Mouse (Mus musculus) left cerebral cortex, postnatal 25 days (tissue): ENCODE measurements at regions not wholly inside any gene's neighbourhood (a gene's known extent, or its start where the extent isn't known, plus 50 kb on each side); places are given as distances from the start of the nearest gene placed in this dataset.
"Not testable (repeated sequence)": the region's sequence is repeated elsewhere in the genome, so short reads cannot be mapped to it uniquely, and the experiment has no call there.

Experiments
- DNase-seq, 2 experiments: peaks; one replicate each; pipeline ENCODE4 v3.0.0; 2022; ENCODE audit warnings: low spot score in 2 of 2, mixed read lengths in 1 of 2
- intact Hi-C: fragments of 180-260 bp; cut with DNase I; formaldehyde crosslinking; loops from one replicate; pipeline ENCODE4 v1.15.1; 2025

DNA sequence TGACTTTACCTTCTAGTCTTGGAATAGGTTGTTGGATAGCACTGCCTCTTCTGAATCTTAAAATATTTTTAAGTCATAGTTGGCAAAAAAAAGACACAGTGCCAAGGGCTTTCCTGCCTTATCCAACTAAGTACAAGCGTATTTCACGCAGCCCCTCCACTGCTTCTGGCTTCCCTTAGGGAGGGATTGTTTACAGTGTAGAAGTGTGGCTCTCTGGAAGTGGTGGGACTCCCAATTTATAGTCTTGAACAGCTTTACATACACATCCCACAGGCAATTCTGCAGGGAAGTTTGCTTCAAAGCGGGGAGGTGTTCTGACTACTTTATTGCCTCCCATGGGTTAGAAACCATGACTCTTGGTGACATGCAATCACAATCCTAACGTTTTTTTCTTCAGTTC is 310.9 kb upstream of the Ift57 start:
- intact Hi-C loops = no loop called here
- DNase-seq = peak in 1 of 2 experiments; percentile 21

DNA sequence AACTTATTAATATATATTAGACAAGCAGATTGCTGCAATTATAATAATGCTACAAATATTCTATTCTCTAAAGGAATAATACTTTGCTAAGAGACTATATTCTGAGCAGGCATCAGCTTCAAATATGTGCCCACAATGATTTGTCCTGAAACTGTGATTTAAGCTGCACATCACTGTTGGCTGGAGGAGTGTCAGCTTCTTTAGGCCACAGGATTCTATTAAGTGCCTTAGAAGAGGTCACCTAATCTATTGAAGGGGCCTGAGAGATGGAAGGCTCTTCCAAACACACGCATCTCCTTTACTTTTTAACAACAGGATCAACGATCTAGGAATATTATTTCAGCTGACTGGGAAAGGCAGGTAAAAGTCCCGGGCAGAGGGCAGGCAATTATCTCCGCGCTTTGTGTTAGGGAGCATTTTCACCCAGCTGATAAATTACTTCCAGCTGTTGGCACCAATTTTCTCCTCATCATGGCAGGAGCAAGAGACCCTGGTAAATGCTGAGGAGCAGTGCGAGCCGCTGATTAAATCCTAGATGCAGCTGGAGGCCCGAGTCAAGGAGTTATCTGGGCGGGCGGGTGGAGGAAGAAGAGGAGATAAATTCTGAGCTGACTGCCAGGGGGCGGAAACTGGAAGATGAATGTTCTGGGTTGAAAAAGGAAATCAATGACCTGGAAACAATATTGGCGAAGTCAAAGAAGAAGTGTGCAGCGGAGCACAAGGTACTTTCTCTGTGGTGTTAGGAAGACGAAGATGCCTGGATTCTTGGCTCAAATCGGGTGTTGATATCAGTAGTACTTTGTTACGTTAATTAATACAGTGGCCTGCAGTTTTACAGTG is 290.9 kb upstream of the Ift57 start:
- intact Hi-C loops = no loop called here
- no peak for DNase-seq

DNA sequence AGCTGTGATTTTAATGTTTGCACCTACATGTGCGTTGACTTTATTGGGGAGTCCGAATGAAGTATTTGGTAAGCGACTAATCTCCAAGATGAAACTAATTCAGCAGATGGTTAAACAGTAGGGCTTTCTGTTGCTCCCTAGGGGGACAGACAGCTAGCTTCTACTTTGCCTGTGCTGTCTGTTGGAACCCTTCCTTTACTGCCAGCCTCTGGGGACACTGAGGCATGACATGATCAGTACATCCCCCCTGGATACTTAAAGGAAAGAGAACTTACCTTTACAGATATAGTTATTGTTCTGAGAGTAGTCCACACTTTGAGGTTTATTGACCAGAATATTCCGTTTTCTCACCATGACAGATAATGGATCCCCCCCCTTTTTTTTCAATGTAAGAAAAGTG is 289.8 kb upstream of the Ift57 start:
- DNase-seq = no peak
- intact Hi-C loops = no loop called here

DNA sequence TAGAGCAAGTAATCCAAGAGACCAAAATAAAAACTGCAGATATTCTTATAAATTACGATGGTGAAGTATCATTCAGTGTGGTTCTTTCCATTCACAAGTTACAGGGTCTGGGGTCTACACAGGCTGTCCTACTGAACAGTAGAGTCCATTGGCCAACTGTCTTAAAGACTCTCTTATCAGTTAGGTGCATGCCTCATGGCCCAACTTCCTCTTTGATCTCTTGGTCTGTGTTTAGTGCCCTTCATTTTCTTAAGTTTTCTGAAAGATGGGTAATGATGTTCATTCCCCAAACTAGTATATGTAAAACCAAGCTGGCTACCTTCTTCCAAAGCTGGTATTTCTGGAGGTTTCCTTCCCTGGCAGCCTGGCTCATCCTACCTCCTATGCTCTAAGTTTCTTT is 268.7 kb upstream of the Ift57 start:
- intact Hi-C loops = no loop called here
- DNase-seq = no peak

DNA sequence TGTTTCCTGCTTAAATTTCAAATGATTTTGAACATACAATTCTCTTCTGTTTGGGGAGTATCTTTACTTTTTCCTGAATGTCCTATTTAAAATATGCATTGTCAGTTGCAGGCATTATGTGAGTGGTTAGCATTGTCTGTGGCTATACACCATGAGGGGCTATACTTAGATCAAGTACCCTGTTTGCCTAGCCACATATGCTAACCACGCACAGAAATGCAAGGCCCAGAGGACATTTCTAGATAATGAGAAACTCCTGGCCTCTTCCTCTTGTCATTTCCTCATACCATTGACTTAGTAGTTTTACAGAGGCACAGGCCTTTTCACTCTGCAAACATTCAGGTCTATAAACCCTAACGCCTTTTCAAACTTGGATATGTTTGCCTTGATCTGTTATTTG is 267.1 kb upstream of the Ift57 start:
- intact Hi-C loops = no loop called here
- no peak for DNase-seq

DNA sequence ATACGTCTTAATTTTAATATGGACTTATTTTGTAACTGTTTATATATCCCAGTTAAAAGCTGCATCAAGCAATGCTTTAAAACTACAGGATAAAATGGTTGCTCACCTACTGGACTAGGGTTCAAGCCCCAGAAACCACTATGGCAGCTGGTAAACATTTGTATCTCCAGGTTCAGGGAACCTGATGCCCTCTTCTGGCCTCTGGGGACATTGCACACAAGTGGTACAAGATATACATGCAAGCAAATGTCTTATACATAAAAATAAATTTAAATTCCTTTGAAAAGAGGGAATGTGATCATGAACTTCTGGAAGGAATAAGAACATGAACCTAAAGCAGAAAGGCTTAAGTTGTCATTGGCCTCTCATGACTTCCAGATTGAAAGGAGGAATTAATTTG is 257.8 kb upstream of the Ift57 start:
- intact Hi-C loops = no loop called here
- no peak for DNase-seq

DNA sequence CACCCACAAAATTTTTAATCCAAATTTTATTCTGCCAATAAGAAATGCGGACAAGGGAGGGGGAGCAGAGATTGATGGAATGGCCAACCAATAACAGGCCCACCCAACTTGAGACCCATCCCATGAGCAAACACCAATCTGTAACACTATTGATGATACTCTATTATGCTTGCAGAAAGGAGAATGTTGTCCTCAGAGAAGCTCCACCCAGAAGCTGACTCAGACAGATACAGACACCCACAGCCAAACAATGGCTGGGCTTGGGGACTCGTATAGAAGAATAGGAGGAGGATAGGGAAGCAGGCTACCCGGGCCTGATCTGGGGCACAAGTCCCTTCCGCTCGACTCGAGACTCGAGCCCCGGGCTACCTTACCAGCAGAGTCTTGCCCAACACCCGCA is 251.7 kb upstream of the Ift57 start:
- DNase-seq, intact Hi-C loops: not testable (repeated sequence)

DNA sequence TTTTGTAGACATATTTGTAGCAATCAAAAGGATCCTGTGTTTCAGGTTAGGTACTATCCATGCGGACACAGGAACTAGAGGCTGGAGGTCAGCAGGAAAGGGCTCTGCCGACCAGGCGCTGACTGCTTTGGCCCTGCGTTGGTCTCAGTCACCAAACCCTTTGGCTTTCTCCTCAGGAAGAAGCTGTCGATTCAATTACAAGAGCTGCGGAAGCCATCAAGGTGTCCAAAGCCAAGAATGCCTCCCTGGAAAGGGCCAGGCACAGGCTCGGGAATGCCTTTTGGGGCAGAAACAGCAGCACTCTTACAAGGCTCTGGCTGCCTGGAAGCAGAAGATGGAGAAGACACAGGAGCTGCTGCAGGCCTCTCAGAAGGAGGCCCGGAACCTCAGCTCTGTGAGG is 205.2 kb upstream of the Ift57 start:
- intact Hi-C loops = no loop called here
- no peak for DNase-seq

DNA sequence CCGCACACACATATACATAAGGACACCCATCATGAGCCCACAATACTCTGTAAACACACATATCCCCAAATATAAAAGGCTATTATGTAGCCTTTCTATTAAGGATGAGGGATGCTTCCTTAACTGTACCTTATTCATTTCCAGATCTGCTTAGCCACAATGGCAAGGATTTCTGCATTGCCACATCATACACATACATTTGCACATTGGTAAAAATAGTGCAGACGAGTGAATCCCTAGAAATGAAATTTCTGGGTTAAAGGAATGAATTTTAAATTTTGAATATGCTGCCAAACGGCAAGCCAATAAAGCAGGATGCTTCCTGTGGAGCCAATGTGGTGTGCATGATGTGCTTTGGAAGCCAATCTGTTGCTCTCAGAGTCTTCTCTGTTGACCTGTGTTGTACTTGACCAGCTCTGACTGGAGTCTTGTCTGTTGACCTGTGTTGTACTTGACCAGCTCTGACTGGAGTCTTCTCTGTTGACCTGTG is 201.5 kb upstream of the Ift57 start:
- intact Hi-C loops = no loop called here
- peak in 1 of 2 experiments; percentile 69 for DNase-seq

DNA sequence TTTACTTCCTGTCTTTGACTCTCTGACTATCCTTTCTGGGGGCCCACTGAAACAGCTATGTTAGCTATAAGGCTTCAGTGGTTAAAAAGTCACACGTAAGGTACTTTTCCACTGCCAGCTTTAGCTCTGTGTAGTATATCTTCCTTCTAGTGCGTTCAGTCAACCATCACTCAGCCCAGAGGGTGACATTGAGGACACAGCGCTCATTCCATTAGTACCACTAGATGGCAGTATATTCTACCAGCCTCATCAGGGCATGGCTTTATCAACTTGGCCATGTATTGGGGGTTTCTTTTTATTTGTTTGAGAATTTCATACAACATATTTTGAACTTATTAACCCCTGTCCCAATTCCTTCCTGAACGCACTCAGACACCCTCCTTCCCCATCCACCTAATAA is 198.2 kb upstream of the Ift57 start:
- intact Hi-C loops = loop anchor here (5.0 kb wide), 4 partner anchors 136 to 536 kb away; no protein-coding TSS in a partner anchor
- peak; percentile 40 to 62 for DNase-seq

DNA sequence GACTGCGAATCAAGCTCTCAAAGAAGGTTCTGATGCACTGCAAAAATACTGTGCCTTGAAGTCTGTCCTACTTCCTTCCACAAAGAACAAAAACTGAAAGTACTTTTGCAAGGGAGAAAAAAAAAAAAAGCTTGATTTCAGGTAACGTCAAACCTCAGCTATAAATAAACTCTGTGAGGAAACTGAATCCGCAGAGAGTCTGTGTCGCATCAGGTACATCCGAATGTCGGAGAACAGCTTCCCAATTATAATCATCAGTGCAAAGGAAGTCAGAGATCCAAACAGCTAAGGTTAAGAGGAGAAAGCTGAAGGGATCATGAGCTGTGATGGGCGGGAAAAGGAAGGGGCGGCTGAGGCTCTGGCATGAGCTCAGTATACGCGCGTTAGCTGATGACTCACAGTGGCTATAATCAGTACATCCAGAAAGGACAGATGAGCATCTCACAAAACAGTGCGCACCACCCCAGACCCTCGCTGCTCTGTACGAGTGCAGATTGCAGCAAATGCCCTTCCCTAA is 195.1 kb upstream of the Ift57 start:
- intact Hi-C loops = loop anchor here (5.0 kb wide), 4 partner anchors 133 to 533 kb away; no protein-coding TSS in a partner anchor
- DNase-seq = peak; percentile 51 to 81

DNA sequence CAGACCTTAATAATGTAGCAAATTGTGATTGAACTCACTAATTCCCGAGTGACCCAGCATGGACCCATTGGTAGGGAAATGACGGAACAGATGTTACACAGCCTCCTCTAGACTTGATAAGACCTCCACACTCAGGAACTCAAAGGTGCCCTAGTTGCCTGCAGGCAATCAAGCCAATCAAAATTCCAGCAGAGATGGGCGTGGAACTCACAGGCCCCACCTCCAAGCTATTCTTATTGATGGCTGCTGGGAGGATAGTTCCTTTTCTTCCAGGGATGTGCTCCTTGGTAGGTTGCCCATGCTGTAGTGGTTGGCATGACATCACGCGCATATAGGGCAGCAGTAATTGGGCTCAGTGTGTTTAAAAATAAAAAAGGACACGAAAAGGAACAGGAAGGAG is 194.4 kb upstream of the Ift57 start:
- intact Hi-C loops = loop anchor here (5.0 kb wide), 4 partner anchors 133 to 533 kb away; no protein-coding TSS in a partner anchor
- DNase-seq = peak in 1 of 2 experiments; percentile 42

DNA sequence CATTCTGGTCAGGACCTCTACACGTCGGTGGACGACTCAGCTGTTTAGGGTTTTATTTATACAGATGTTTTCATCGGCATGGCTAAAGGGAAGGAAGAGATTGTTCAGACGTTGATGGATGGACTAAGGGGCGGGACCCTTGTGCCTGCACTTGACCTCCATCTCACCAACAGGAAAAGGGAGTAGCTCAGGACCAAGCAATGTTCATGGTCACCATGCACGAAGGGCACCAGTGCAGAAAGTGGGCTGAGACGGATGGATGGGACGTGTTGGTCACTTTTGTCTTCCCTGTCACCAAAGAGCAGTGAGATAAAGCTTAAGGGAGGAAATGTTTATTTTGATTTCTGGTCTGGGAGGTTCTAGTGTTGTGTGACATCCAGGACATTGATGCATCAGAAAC is 193.8 kb upstream of the Ift57 start:
- no peak for DNase-seq
- intact Hi-C loops = no loop called here

DNA sequence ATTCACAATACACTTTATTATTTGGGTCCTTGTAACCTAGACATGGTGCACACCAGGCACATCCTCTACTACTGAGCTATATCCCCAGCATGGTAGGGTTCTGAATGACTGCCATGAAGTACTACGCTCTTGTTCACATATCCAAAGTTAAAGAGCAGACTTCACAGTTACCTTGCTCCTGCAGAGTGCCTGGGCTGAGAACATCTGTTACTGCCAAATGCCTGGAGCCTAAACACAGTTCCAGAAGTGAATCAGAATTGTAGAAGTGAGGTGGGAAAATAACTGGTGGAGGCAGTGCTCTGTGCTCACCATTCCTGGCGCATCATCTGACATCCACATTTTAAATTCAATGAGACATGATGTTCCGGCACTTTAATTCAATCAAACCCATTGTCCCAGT is 180.2 kb upstream of the Ift57 start:
- peak in 1 of 2 experiments; percentile 89 for DNase-seq
- intact Hi-C loops = no loop called here

DNA sequence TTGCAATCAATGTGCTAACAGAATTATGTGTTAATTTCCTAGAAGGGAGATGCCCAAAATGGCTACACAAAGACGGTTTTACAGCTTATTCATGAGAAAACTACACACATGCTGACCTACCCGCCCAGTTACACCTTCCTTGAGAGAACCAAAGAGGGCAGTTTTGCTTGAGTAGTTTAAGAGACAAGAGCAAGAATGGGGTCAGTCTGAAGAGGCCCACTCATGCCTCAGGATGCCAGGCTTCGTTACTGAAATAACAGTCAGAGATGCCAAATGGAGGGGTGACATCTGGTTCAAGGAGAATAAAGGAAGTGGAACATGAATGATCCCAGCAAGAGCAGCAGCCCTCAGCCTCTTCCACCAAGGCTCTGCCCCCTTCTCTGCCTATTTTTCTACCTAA is 178.6 kb upstream of the Ift57 start:
- no peak for DNase-seq
- intact Hi-C loops = no loop called here

DNA sequence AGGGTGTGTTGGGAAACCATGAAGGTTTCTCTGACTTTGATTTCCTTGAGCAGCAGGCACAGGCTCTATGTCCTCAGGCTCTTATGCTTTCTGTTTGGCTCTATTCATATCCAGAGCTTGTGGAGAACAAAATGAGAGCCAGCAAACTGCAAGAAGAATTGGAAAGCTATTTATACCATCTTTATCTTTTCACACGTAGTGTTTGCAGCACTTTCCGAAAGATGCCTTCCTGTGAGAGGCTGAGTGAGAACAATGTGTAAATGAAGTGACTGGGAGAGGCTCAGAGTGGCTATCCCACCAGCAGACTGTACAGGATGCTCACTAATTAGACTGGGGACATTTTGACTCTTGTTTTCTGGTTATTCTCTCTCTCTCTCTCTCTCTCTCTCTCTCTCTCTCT is 177.3 kb upstream of the Ift57 start:
- peak in 1 of 2 experiments; percentile 75 for DNase-seq
- intact Hi-C loops = no loop called here

DNA sequence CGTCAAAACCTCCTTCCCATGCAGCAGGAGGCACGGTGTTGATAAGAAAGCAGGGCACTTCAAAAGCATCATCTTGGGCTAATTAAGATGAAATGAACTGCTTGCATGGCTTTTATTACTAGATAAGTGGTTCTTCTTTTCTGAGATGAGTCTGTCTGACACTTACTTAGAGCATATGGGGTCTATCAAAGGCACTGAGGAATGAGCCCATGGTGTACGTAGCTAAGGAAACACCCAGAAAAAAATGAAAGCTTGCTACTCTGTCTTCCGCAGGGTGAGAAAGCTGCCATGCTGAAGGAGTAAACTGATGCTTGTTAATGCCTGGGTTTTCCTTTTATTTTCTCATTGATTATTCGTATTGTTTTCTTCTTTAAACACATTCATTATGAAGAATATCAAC is 176.5 kb upstream of the Ift57 start:
- intact Hi-C loops = no loop called here
- no peak for DNase-seq

DNA sequence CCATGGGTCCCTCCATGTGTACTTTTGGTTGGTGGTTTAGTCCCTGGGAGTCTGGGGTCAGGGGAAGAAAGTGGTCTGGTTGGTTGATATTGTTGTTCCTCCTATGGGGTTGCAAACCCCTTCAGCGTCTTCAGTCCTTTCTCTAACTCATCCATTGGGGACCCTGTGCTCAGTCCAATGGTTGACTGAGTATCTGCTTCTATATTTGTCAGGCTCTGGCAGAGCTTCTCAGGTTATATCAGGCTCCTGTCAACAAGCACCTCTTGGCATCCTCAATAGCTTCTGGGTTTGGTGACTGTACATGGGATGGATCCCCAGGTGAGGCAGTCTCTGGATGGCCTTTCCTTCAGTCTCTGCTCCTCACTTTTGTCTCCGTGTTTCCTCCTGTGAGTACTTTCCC is 170.4 kb upstream of the Ift57 start:
- DNase-seq, intact Hi-C loops: not testable (repeated sequence)

DNA sequence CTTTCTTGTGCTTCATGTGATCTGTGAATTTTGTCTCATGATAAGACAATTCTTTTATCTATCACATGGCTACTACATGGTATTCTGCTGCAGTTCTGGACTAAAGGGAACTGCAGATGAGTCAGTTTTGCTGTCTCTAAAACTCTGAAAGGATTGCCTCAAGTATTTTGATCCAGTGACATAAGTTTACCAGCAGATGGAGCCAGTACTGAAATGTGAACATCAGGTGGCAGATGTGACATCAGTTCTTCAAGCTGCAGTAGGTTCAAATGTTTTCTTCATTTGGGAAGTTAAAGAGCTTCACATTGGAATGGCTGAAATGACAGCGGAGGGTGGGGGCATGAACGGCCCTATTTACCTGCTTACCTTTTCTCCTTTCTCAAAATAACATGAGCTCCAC is 170.0 kb upstream of the Ift57 start:
- DNase-seq = peak in 1 of 2 experiments; percentile 41
- intact Hi-C loops = no loop called here

DNA sequence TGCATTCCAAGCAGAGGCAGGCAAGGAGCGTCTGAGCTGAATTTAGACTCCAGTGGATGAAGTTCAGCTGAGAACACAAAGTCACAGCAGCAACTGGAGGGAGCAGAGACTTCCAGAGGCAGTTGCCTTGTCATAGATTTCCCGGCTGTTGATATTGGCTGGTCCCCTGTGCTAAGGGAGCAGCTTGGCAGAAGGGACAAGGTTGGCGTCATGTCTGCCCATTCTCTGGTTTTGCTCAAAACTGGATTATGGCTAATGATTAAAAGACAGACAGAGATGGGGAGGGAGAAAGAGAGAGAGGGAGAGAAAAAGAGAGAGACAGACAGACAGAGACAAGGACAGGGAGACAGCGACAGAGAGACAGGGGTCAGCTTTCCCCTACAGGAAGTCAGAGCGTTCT is 169.0 kb upstream of the Ift57 start:
- intact Hi-C loops = no loop called here
- no peak for DNase-seq

DNA sequence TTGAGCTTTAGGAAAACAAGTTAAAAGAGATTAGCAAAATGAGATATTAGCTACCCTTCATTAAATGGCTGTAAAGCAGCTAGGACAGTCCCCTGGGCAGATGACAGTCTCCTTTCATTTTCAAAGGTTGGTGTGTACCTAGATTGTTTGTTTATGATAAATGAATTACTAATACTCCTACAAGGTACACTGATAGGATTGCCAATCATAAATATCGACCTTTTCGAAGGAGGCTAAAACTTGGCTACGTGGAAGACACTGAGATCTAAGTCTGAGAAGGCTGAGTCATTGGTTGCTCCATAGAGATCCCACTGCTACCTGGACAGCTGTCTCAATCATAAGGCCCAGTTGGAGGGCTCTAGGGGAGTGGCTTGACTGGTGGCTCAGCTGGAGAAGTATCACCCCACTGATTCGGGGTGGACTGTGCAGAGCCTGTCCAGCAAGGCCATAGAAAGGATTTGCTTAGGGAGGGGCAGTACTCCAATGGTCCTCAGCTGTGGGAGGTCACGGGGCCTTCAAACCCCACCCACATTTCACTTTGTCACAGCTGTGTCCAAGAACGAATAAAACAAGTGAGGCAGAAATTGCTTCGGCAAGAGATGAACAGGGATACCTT is 166.9 kb upstream of the Ift57 start:
- intact Hi-C loops = no loop called here
- DNase-seq = no peak
